Mouse (Mus musculus) left cerebral cortex, postnatal 36 days (tissue): ENCODE results near the gene Mfsd11. TPM values are rescaled to one million over a fixed set of nuclear protein-coding genes. Genes with fewer than 3 reads are reported as not detected.
"Not testable (repeated sequence)": the region's sequence is repeated elsewhere in the genome, so short reads cannot be mapped to it uniquely, and the experiment has no call there.

Experiments used
- DNase-seq, 2 experiments: peaks; one replicate each; pipeline ENCODE4 v3.0.0; 2021 to 2022; ENCODE audit warnings: low spot score in 2 of 2, mixed read lengths in 1 of 2
- intact Hi-C: fragments of 180-260 bp; cut with DNase I; formaldehyde crosslinking; loops from one replicate; pipeline ENCODE4 v1.15.1; 2025
- total RNA-seq, 2 experiments: library from RNA; stranded (reverse); gene quantifications; 2 replicates each; pipeline ENCODE4 v1.2.3; 2021

The Mfsd11 gene
- total RNA-seq, 2 experiments from 2014 or later: 33.2 to 41.6 TPM

- DNase-seq: no peak
- intact Hi-C loops: no loop called here
Observed at GRCm38 (mm10) chr11:116869223-116869622, 17.0 kb downstream of the Mfsd11 start.

- intact Hi-C loops: no loop called here
- no peak for DNase-seq
Observed at GRCm38 (mm10) chr11:116869641-116870040, 17.4 kb downstream of the Mfsd11 start.

GRCm38 (mm10) chr11:116871538-116871937 lies 19.3 kb downstream of the Mfsd11 start:
- DNase-seq: no peak
- intact Hi-C loops: no loop called here

- peak; percentile 49 to 51 for DNase-seq
- intact Hi-C loops: no loop called here
Observed at GRCm38 (mm10) chr11:116873987-116874386, 21.7 kb downstream of the Mfsd11 start.

GRCm38 (mm10) chr11:116878454-116878853 lies 26.2 kb downstream of the Mfsd11 start:
- no peak for DNase-seq
- intact Hi-C loops: no loop called here

- DNase-seq: peak; percentile 23 to 45
Observed at GRCm38 (mm10) chr11:116880839-116881238, 28.6 kb downstream of the Mfsd11 start.

GRCm38 (mm10) chr11:116881440-116881839 lies 29.2 kb downstream of the Mfsd11 start:
- intact Hi-C loops: loop anchor here (10.0 kb wide), 1 partner anchor 293 kb away; no protein-coding TSS in a partner anchor
- peak; percentile 28 to 35 for DNase-seq

More at GRCm38 (mm10) chr11:116880839-116881238, 28.6 kb downstream of the Mfsd11 start:
- intact Hi-C loops: loop anchor here (10.0 kb wide), 1 partner anchor 294 kb away; no protein-coding TSS in a partner anchor

GRCm38 (mm10) chr11:116882446-116882845 lies 30.2 kb downstream of the Mfsd11 start:
- intact Hi-C loops: loop anchor here (10.0 kb wide), 1 partner anchor 292 kb away; no protein-coding TSS in a partner anchor
- no peak for DNase-seq

- intact Hi-C loops: loop anchor here (10.0 kb wide), 1 partner anchor 291 kb away; no protein-coding TSS in a partner anchor
- no peak for DNase-seq
Observed at GRCm38 (mm10) chr11:116884061-116884460, 31.8 kb downstream of the Mfsd11 start.

- intact Hi-C loops: loop anchor here (1.0 to 10.0 kb wide), 3 partner anchors 157 to 289 kb away; no protein-coding TSS in a partner anchor
- DNase-seq: peak; percentile 71 to 77
Observed at GRCm38 (mm10) chr11:116885275-116886151, 33.3 kb downstream of the Mfsd11 start.

GRCm38 (mm10) chr11:116887136-116887535 lies 34.9 kb downstream of the Mfsd11 start:
- no peak for DNase-seq
- intact Hi-C loops: loop anchor here (5.0 to 10.0 kb wide), 2 partner anchors 155 to 288 kb away; no protein-coding TSS in a partner anchor

GRCm38 (mm10) chr11:116893532-116894442 lies 41.5 kb downstream of the Mfsd11 start:
- intact Hi-C loops: no loop called here
- no peak for DNase-seq

- intact Hi-C loops: no loop called here
- DNase-seq: no peak
Observed at GRCm38 (mm10) chr11:116895402-116895801, 43.2 kb downstream of the Mfsd11 start.

- intact Hi-C loops: no loop called here
- DNase-seq: no peak
Observed at GRCm38 (mm10) chr11:116899247-116899646, 47.0 kb downstream of the Mfsd11 start.

GRCm38 (mm10) chr11:116902588-116902987 lies 50.3 kb downstream of the Mfsd11 start:
- DNase-seq, intact Hi-C loops: not testable (repeated sequence)

GRCm38 (mm10) chr11:116905741-116906456 lies 53.7 kb downstream of the Mfsd11 start:
- no peak for DNase-seq
- intact Hi-C loops: no loop called here

GRCm38 (mm10) chr11:116913573-116913972 lies 61.3 kb downstream of the Mfsd11 start:
- intact Hi-C loops: no loop called here
- peak in 1 of 2 experiments; percentile 34 for DNase-seq

GRCm38 (mm10) chr11:116914267-116914885 lies 62.1 kb downstream of the Mfsd11 start:
- no peak for DNase-seq
- intact Hi-C loops: no loop called here

GRCm38 (mm10) chr11:116915241-116915640 lies 63.0 kb downstream of the Mfsd11 start:
- intact Hi-C loops: loop anchor here (5.0 kb wide), 2 partner anchors 127 to 142 kb away; no protein-coding TSS in a partner anchor
- no peak for DNase-seq
